In the genomic region with DNA sequence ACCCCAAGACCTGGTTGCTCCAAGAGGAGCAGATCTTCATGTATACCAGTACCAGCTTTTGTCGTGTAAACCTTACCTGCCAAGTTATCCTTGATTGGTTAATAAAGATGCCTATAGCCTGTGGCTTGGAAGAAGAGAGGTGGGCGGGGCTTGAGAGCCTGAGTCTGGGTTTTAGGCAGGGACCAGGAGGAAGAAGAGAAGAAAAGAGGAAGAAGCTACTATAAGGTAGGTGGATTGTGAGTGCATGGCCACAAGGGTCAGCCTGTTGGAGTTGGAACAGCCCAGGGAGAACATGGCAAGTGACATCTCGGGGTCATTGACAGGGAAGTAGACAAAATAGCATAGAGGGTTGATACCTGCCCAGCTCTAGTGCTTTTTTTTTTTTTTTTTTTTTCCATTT, we compare ENCODE assay signal across 26 mouse cellular contexts. TPM values are rescaled to one million over a fixed set of nuclear protein-coding genes. Genes with fewer than 3 reads are reported as not detected.
A peak's percentile ranks its signal among the peaks of the same experiment; 100 is the strongest.
DNase-seq lines count a peak whose midpoint lies in the region; ATAC-seq and TF ChIP-seq lines count a peak whose summit lies in the region.
"Had no signal": no experiment of that assay in that cellular context is flagged by ENCODE, and none has a peak within 500 bp of the region (broad histone marks: within the 10 kb centered on the region; RNA-seq: fewer than 3 reads in every experiment).

No protein-coding gene starts in this region.

- no peak for TF ChIP-seq CTCF in MEL (IDR thresholded peaks at IDR 0.05 in 2 of 3, conservative IDR thresholded peaks at IDR 0.05 in 1 of 3; ENCODE audit: control insufficient read depth in 1 of 3, insufficient read depth in 1 of 3, low read depth in 2 of 3, low read length in 3 of 3, poor library complexity in 1 of 3, severe bottlenecking in 1 of 3)

- no peak overlapping the region for H3K4me3 ChIP-seq in MEL (ENCODE audit: control insufficient read depth in 1 of 2, insufficient read depth in 1 of 2, low read depth in 2 of 2, low read length in 2 of 2)
- H3K4me3 ChIP-seq in forebrain, embryonic 16.5 days (replicated peaks; ENCODE audit: low read length), result no peak overlapping the region
- H3K4me3 ChIP-seq: embryonic facial prominence, embryonic 10.5 days; embryonic facial prominence, embryonic 12.5 days; forebrain, embryonic 13.5 days; forebrain, embryonic 15.5 days had no signal

- 91% methylated on average over 3 of the region's 3 CpGs for WGBS in forebrain, embryonic 16.5 days

- DNase-seq in MEL (ENCODE audit: low read depth, low spot score), result peak; percentile 34
- DNase-seq in left cerebral cortex, adult 8-10 months (ENCODE audit: low spot score in 2 of 2), result no peak
- DNase-seq: adrenal gland, adult 8-10 months; adrenal gland, postnatal 14 days; adrenal gland, postnatal 36 days; B cell, adult 2 months; cerebellum, adult 18-20 months; cerebellum, adult 8-10 months; cerebellum, adult 9-11 months; cerebellum, postnatal 14 days; cerebellum, postnatal 36 days had no signal

- no peak for TF ChIP-seq RAD21 in MEL (IDR thresholded peaks at IDR 0.05; ENCODE audit: low read depth, low read length)

- peak; percentile 59 for ATAC-seq in common myeloid progenitor, adult 5-6 weeks (replicated peaks; ENCODE audit: low read depth, poor library complexity, severe bottlenecking)
- ATAC-seq in megakaryocyte progenitor cell, adult 5-6 weeks (replicated peaks; ENCODE audit: poor library complexity), result peak; percentile 68
- ATAC-seq in forebrain, embryonic 16.5 days, result no peak
- ATAC-seq: activated CD4-positive, CD25-positive, alpha-beta regulatory T cell, adult 4 months; CD4-positive, CD25-positive, alpha-beta regulatory T cell, adult 4 months; forebrain, embryonic 13.5 days; forebrain, embryonic 15.5 days; Patski had no signal

- H3K4me2 ChIP-seq in forebrain, embryonic 16.5 days (ENCODE audit: low read length), result no peak overlapping the region
- H3K4me2 ChIP-seq: embryonic facial prominence, embryonic 12.5 days; forebrain, embryonic 13.5 days; forebrain, embryonic 15.5 days had no signal

- no peak for TF ChIP-seq POLR2A in MEL (IDR thresholded peaks at IDR 0.05; ENCODE audit: control insufficient read depth in 1 of 2, insufficient read depth in 1 of 2, low read depth in 1 of 2, low read length in 2 of 2, poor library complexity in 1 of 2)

- no peak overlapping the region for H3K27ac ChIP-seq in MEL (ENCODE audit: control insufficient read depth, low read depth, low read length)
- H3K27ac ChIP-seq in forebrain, embryonic 16.5 days (ENCODE audit: low read length), result no peak overlapping the region
- H3K27ac ChIP-seq: embryonic facial prominence, embryonic 10.5 days; embryonic facial prominence, embryonic 12.5 days; forebrain, embryonic 13.5 days; forebrain, embryonic 15.5 days had no signal

- H3K9ac ChIP-seq in MEL (ENCODE audit: control insufficient read depth, low read depth, low read length, poor library complexity, severe bottlenecking), result no peak overlapping the region
- H3K9ac ChIP-seq in forebrain, embryonic 16.5 days (replicated peaks; ENCODE audit: low read depth, low read length), result no peak overlapping the region
- H3K9ac ChIP-seq: embryonic facial prominence, embryonic 12.5 days; forebrain, embryonic 13.5 days; forebrain, embryonic 15.5 days had no signal

- no peaks in the 10 kb centered on the region for H3K36me3 ChIP-seq in MEL (ENCODE audit: control insufficient read depth in 1 of 2, insufficient read depth in 2 of 2, low read length in 2 of 2)
- H3K36me3 ChIP-seq in forebrain, embryonic 16.5 days (ENCODE audit: control insufficient read depth, insufficient read depth), result no peaks in the 10 kb centered on the region
- H3K36me3 ChIP-seq: forebrain, embryonic 15.5 days; G1E had no signal

- no peaks in the 10 kb centered on the region for H3K4me1 ChIP-seq in MEL (ENCODE audit: control insufficient read depth in 1 of 2, insufficient read depth in 2 of 2, low read length in 2 of 2)
- H3K4me1 ChIP-seq in forebrain, embryonic 16.5 days (replicated peaks; ENCODE audit: control insufficient read depth, insufficient read depth, low read length), result no peaks in the 10 kb centered on the region
- H3K4me1 ChIP-seq: forebrain, embryonic 15.5 days had no signal

- H3K9me3 ChIP-seq in MEL (replicated peaks; ENCODE audit: insufficient read depth, low read length), result no peaks in the 10 kb centered on the region
- H3K9me3 ChIP-seq in forebrain, embryonic 16.5 days (ENCODE audit: control insufficient read depth, low read length), result no peaks in the 10 kb centered on the region
- H3K9me3 ChIP-seq: embryonic facial prominence, embryonic 10.5 days; embryonic facial prominence, embryonic 12.5 days; forebrain, embryonic 13.5 days; forebrain, embryonic 15.5 days; G1E had no signal

- TF ChIP-seq EP300 in MEL (IDR thresholded peaks at IDR 0.05; ENCODE audit: low read depth in 1 of 2, low read length in 2 of 2), result no peak

- no peaks in the 10 kb centered on the region for H3K79me2 ChIP-seq in MEL (ENCODE audit: control insufficient read depth, insufficient read depth, low read length, poor library complexity)

- H3K27me3 ChIP-seq in MEL (ENCODE audit: control insufficient read depth in 1 of 2, insufficient read depth in 2 of 2, low read length in 2 of 2), result no peaks in the 10 kb centered on the region
- H3K27me3 ChIP-seq in forebrain, embryonic 16.5 days (replicated peaks; ENCODE audit: control insufficient read depth, insufficient read depth, low read length), result no peaks in the 10 kb centered on the region
- H3K27me3 ChIP-seq: CH12.LX; embryonic facial prominence, embryonic 12.5 days; forebrain, embryonic 13.5 days; forebrain, embryonic 15.5 days; Patski had no signal

TF ChIP-seq in MEL, 35 proteins besides CTCF, POLR2A, EP300 and RAD21:
- TF ChIP-seq E2F4 (IDR thresholded peaks at IDR 0.05; ENCODE audit: borderline replicate concordance, low read depth, low read length) (no peak), NELFE (IDR thresholded peaks at IDR 0.05; ENCODE audit: low read depth, low read length) (no peak), CHD2 (IDR thresholded peaks at IDR 0.05; ENCODE audit: low read length) (no peak), MYB (IDR thresholded peaks at IDR 0.05; ENCODE audit: low read depth, low read length) (no peak), JUND (IDR thresholded peaks at IDR 0.05; ENCODE audit: low read depth, low read length) (no peak), CHD1 (IDR thresholded peaks at IDR 0.05; ENCODE audit: low read depth, low read length) (no peak), ZKSCAN1 (IDR thresholded peaks at IDR 0.05; ENCODE audit: low read depth, low read length) (no peak), SIN3A (IDR thresholded peaks at IDR 0.05; ENCODE audit: low read length) (no peak), TCF12 (IDR thresholded peaks at IDR 0.05; ENCODE audit: low read depth, low read length) (no peak), MXI1 (IDR thresholded peaks at IDR 0.05; ENCODE audit: low read depth, low read length) (no peak), HCFC1 (IDR thresholded peaks at IDR 0.05; ENCODE audit: low read depth, low read length) (no peak), MAFK (IDR thresholded peaks at IDR 0.05; ENCODE audit: borderline replicate concordance, low read depth, low read length) (no peak), POLR2AphosphoS2 (IDR thresholded peaks at IDR 0.05; ENCODE audit: low read length) (no peak), ZNF384 (IDR thresholded peaks at IDR 0.05; ENCODE audit: low read depth, low read length) (no peak), USF1 (IDR thresholded peaks at IDR 0.05; ENCODE audit: low read depth, low read length) (no peak)

RNA-seq across cellular contexts. Expression of a gene that starts 10.7 kb away (rescaled TPM):
- total RNA-seq in MEL (2012; rRNA removed), result 0.07 TPM in 1 of 2 replicates, not detected in the other
- polyA plus RNA-seq in MEL (2012; ENCODE audit: insufficient read depth in 1 of 2, insufficient read length in 2 of 2, low read depth in 1 of 2, low replicate concordance in 2 of 2, missing spikeins in 1 of 2), result not detected
- total RNA-seq in common myeloid progenitor, adult 5-6 weeks (2017), result 0.64 and 1.8 TPM in 2 replicates
- total RNA-seq in megakaryocyte progenitor cell, adult 5-6 weeks (2015), result 0.07 and 0.64 TPM in 2 replicates
- 0.95 TPM in 1 of 2 replicates, not detected in the other for total RNA-seq in megakaryocyte progenitor cell, adult 5-6 weeks (2017)
- 1 to 10 TPM in 2 of 4 experiments, under 1 TPM in 2; 0.33 to 2.2 (median 0.99) TPM for total RNA-seq in left cerebral cortex, adult 8-10 months (2022)
- 4.7 and 5.1 TPM in 2 replicates for polyA plus RNA-seq in forebrain, embryonic 16.5 days (2015; fragmentation: Nextera tagmentation; extraction: Ambion mirVana)
- polyA plus RNA-seq: G1E, Patski had no signal

RNA-seq across cellular contexts. Expression of a gene that starts 34.5 kb away (rescaled TPM):
- total RNA-seq in MEL (2012; rRNA removed), result 38.3 and 45.0 TPM in 2 replicates
- 10 to 100 TPM in 1 of 2 experiments, not detected in 1; 59.6 TPM for polyA plus RNA-seq in MEL (2012; ENCODE audit: insufficient read depth in 1 of 2, insufficient read length in 2 of 2, low read depth in 1 of 2, low replicate concordance in 2 of 2, missing spikeins in 1 of 2)
- total RNA-seq in common myeloid progenitor, adult 5-6 weeks (2017), result 44.9 and 49.0 TPM in 2 replicates
- 21.6 and 26.5 TPM in 2 replicates for total RNA-seq in megakaryocyte progenitor cell, adult 5-6 weeks (2015)
- 33.2 and 40.2 TPM in 2 replicates for total RNA-seq in megakaryocyte progenitor cell, adult 5-6 weeks (2017)
- 10 to 100 TPM; 85.4 to 91.5 (median 86.1) TPM for total RNA-seq in left cerebral cortex, adult 8-10 months (2022)
- 70.0 and 71.2 TPM in 2 replicates for polyA plus RNA-seq in forebrain, embryonic 16.5 days (2015; fragmentation: Nextera tagmentation; extraction: Ambion mirVana)

RNA-seq across cellular contexts. Expression of a gene that starts 38.0 kb away (rescaled TPM):
- total RNA-seq in MEL (2012; rRNA removed), result not detected in 2 replicates
- polyA plus RNA-seq in MEL (2012; ENCODE audit: insufficient read depth in 1 of 2, insufficient read length in 2 of 2, low read depth in 1 of 2, low replicate concordance in 2 of 2, missing spikeins in 1 of 2), result under 1 TPM in 1 of 2 experiments, not detected in 1; 0.89 TPM
- total RNA-seq in common myeloid progenitor, adult 5-6 weeks (2017), result 12.2 TPM in 1 of 2 replicates, not detected in the other
- total RNA-seq in megakaryocyte progenitor cell, adult 5-6 weeks (2015), result not detected in 2 replicates
- total RNA-seq in megakaryocyte progenitor cell, adult 5-6 weeks (2017), result not detected in 2 replicates
- total RNA-seq in left cerebral cortex, adult 8-10 months (2022), result 1 to 10 TPM in 1 of 4 experiments, not detected in 3; 1.5 TPM
- polyA plus RNA-seq in forebrain, embryonic 16.5 days (2015; fragmentation: Nextera tagmentation; extraction: Ambion mirVana), result 2.5 TPM in 1 of 2 replicates, not detected in the other
- total RNA-seq: G1E had no signal
- polyA plus RNA-seq: embryonic facial prominence, embryonic 14.5 days; forebrain, embryonic 11.5 days; forebrain, embryonic 13.5 days; frontal cortex, adult 2 months; Patski had no signal
